Mouse (Mus musculus) liver, embryonic 13.5 days (tissue): ENCODE measurements at regions not wholly inside any gene's neighbourhood (a gene's known extent, or its start where the extent isn't known, plus 50 kb on each side); places are given as distances from the start of the nearest gene placed in this dataset.

Experiments
- ATAC-seq: fragments of 200-750 bp; cut with Nextera tagmentation; 2 replicates; pipeline ENCODE4 v1.8.0; 2017; ENCODE audit warnings: low read depth, mild to moderate bottlenecking, moderate number of reproducible peaks, moderate library complexity
- DNase-seq: peaks from one replicate; pipeline ENCODE4 v3.0.0; 2022
- H3K27ac ChIP-seq: fragments of 300-500 bp; sonication (generic); 2 replicates; pipeline ENCODE4 v1.5.1; 2015; ENCODE audit warnings: moderate library complexity, mild to moderate bottlenecking, inconsistent platforms
- H3K27me3 ChIP-seq: fragments of 300-500 bp; sonication (generic); 2 replicates; pipeline ENCODE4 v1.6.1; 2015; ENCODE audit warnings: mild to moderate bottlenecking, inconsistent platforms
- H3K36me3 ChIP-seq: fragments of 300-500 bp; sonication (generic); 2 replicates; pipeline ENCODE4 v1.6.1; 2015; ENCODE audit warnings: mild to moderate bottlenecking, inconsistent platforms
- H3K4me1 ChIP-seq: fragments of 300-500 bp; sonication (generic); replicated peaks from 2 replicates; pipeline ENCODE4 v1.6.1; 2015; ENCODE audit warnings: inconsistent platforms
- H3K4me2 ChIP-seq: fragments of 300-500 bp; sonication (generic); 2 replicates; pipeline ENCODE4 v1.6.1; 2015; ENCODE audit warnings: inconsistent platforms, mild to moderate bottlenecking, moderate library complexity
- H3K4me3 ChIP-seq: fragments of 300-500 bp; sonication (generic); replicated peaks from 2 replicates; pipeline ENCODE4 v1.5.1; 2015; ENCODE audit warnings: mild to moderate bottlenecking, inconsistent platforms
- H3K9ac ChIP-seq: fragments of 300-500 bp; sonication (generic); 2 replicates; pipeline ENCODE4 v1.6.1; 2015; ENCODE audit warnings: mild to moderate bottlenecking, inconsistent platforms
- H3K9me3 ChIP-seq: fragments of 300-500 bp; sonication (generic); replicated peaks from 2 replicates; pipeline ENCODE4 v1.6.1; 2016; ENCODE audit warnings: inconsistent platforms
- WGBS: fragments of 180-500 bp; shearing (Covaris S2); methylation state at CpG from one replicate; pipeline ENCODE4 v1.1.7; 2015; ENCODE audit not compliant: insufficient replicate concordance; 5-methylcytosine and 5-hydroxymethylcytosine counted together

DNA sequence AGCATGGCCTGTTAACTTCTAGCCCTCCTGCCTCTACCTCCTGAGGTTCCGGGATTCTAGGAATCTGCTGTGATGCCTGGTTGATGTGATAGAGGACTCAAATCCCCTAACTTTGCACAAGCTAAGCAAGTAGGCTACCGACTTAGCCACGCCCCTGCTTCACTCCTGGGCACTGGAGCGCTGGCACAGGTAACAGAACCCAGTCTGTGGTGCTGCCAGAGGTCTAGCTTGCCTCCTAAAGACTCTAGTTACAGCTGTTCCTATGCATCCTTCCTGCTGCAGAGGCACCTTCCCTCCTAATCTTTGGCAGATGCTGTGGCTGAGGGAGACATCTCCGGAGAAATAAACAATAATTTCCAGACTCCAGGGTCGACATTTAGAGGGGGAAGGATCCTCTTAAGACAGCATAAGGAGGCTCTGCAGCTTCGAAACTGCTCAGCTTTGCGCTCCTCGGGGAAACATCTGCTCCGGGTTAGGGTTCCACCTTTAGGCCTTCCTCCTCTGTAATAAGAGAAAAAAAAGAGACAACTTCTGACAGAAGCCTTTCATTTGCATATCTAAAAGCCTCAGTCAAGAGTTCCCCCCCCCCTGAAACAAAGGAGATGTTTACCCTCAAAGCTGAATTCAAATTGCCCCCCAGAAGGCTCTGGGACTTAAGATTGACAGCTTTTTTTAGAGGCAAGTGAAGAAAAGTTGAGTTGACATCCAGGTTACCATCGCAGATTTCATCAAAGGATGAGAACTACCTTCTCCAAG lies 155.4 kb upstream of the Plekha5 start:
- no peak for DNase-seq
- no peaks in the 10 kb centered on the region for H3K4me1 ChIP-seq
- 37% methylated on average over 11 of the region's 11 CpGs for WGBS
- no peak overlapping the region for H3K9ac ChIP-seq
- no peak overlapping the region for H3K4me3 ChIP-seq
- H3K36me3 ChIP-seq: no peaks in the 10 kb centered on the region
- no peak overlapping the region for H3K4me2 ChIP-seq
- H3K27ac ChIP-seq: no peak overlapping the region
- H3K9me3 ChIP-seq: no peaks in the 10 kb centered on the region
- ATAC-seq: no peak
- no peaks in the 10 kb centered on the region for H3K27me3 ChIP-seq

DNA sequence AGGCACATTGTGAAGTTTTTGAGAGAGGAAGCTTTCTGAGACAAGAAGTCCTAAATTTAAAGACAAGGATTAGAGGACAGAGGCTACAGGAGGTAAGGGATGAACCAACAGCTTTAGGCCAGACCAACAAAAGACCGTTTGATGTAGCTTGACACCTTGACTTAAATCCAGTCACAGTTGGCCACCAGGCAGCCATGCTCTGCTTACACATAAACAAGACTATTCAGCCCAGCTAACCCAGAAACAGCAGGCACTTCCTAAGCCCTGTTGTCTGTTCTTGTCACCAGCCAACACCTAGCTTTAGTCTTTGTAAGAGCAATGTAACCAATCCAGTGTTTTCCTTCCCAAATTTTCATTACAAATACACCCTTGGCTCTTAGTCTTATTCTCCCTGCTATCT lies 159.9 kb upstream of the Plekha5 start:
- ATAC-seq (no peak), DNase-seq (no peak)
- Histone ChIP-seq H3K9ac (no peak overlapping the region), H3K4me1 (no peaks in the 10 kb centered on the region), H3K4me3 (no peak overlapping the region), H3K27me3 (no peaks in the 10 kb centered on the region), H3K9me3 (no peaks in the 10 kb centered on the region), H3K36me3 (no peaks in the 10 kb centered on the region), H3K27ac (no peak overlapping the region), H3K4me2 (no peak overlapping the region)
- 33% methylated on average over 1 of the region's 1 CpGs for WGBS

DNA sequence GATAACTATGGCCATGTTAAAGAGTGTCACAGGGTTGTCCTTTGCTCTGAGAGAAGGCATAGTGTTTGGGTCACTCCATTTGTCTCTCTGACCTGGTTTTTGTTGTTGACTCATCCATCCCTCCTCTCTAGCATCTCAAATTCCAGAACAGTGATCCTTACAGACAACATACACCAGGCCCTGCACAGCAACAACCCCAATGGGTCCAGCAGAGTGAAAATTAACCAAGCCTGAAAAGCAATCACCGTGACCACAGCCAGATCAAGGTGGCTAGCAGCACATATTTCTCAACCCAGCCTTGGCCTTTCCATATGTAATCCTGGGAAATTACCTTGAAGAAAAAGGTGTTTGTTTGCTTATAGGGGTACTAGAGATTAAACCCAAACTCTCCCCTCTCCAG lies 162.0 kb upstream of the Plekha5 start:
- Histone ChIP-seq H3K27ac (no peak overlapping the region), H3K9me3 (no peaks in the 10 kb centered on the region), H3K4me1 (no peaks in the 10 kb centered on the region), H3K9ac (no peak overlapping the region), H3K27me3 (no peaks in the 10 kb centered on the region), H3K4me3 (no peak overlapping the region), H3K36me3 (no peaks in the 10 kb centered on the region), H3K4me2 (no peak overlapping the region)
- no peak for DNase-seq
- ATAC-seq: no peak
- 74% methylated on average over 1 of the region's 1 CpGs for WGBS

DNA sequence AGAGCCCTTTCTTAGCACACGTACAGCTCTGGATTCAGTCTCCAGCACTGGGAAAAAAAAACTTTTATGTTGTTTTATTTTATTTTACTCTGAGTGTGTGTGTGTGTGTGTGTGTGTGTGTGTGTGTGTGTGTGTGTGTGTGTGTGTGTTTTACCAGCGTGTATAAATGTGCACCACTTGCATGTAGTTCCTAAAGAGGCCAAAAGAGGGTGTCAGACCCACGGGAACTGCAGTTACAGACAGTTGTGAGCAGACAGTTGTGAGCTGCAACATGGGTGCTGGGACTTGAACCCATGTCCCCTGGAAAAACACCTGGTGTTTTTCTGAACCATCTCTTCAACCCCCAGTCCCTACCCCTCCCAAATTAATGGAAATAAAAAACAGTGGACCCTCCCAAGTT lies 165.1 kb upstream of the Plekha5 start:
- no peaks in the 10 kb centered on the region for H3K9me3 ChIP-seq
- DNase-seq (no peak), ATAC-seq (no peak)
- no peak overlapping the region for H3K9ac ChIP-seq
- no peak overlapping the region for H3K4me3 ChIP-seq
- no peak overlapping the region for H3K27ac ChIP-seq
- H3K4me2 ChIP-seq: no peak overlapping the region
- no peaks in the 10 kb centered on the region for H3K27me3 ChIP-seq
- WGBS: 62% methylated on average over 3 of the region's 3 CpGs
- H3K4me1 ChIP-seq: no peaks in the 10 kb centered on the region
- no peaks in the 10 kb centered on the region for H3K36me3 ChIP-seq

DNA sequence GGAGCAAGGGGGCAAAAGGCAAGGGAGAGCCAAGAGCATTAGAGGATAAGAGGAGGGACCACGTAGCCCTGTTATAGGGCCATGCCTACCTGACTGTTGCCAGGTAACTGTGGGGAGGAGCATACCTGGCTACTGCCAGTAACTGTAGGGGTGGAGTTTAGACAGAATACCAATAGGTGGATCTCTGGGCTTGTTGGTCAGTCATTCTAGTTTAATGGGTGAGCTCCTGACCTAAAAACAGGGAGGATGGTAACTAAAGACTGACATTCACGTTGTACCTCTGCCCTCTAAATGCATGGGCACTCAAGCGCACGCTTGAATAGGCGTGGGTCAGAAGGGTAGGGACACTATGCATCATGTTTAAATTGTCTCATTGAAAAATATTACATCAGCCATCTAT lies 165.8 kb upstream of the Plekha5 start:
- Histone ChIP-seq H3K9me3 (no peaks in the 10 kb centered on the region), H3K4me2 (no peak overlapping the region), H3K4me3 (no peak overlapping the region), H3K4me1 (no peaks in the 10 kb centered on the region), H3K9ac (no peak overlapping the region), H3K36me3 (no peaks in the 10 kb centered on the region), H3K27ac (no peak overlapping the region), H3K27me3 (no peaks in the 10 kb centered on the region)
- 67% methylated on average over 5 of the region's 5 CpGs for WGBS
- no peak for DNase-seq
- ATAC-seq: no peak

DNA sequence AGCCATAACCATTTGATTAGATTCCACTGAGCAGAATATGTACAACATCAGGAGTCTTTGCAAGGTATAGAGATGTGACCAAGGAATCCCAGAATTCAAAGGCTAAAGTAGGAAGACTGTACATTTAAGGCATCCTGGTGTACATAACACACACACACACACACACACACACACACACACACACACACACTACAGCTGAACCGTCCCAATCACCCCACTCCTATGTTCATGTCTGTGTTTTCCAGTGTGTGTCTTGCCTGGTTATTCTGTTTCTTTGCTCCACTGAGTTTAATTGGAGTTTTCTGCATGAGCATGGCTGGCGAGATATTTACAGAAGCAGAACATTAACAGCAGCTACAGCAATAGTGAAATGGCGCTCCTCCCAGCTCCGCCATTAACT lies 172.3 kb upstream of the Plekha5 start:
- Histone ChIP-seq H3K27me3 (no peaks in the 10 kb centered on the region), H3K9me3 (no peaks in the 10 kb centered on the region), H3K4me2 (no peak overlapping the region), H3K36me3 (no peaks in the 10 kb centered on the region), H3K4me1 (no peaks in the 10 kb centered on the region), H3K9ac (no peak overlapping the region), H3K4me3 (no peak overlapping the region), H3K27ac (no peak overlapping the region)
- 75% methylated on average over 4 of the region's 4 CpGs for WGBS
- DNase-seq (no peak), ATAC-seq (no peak)

DNA sequence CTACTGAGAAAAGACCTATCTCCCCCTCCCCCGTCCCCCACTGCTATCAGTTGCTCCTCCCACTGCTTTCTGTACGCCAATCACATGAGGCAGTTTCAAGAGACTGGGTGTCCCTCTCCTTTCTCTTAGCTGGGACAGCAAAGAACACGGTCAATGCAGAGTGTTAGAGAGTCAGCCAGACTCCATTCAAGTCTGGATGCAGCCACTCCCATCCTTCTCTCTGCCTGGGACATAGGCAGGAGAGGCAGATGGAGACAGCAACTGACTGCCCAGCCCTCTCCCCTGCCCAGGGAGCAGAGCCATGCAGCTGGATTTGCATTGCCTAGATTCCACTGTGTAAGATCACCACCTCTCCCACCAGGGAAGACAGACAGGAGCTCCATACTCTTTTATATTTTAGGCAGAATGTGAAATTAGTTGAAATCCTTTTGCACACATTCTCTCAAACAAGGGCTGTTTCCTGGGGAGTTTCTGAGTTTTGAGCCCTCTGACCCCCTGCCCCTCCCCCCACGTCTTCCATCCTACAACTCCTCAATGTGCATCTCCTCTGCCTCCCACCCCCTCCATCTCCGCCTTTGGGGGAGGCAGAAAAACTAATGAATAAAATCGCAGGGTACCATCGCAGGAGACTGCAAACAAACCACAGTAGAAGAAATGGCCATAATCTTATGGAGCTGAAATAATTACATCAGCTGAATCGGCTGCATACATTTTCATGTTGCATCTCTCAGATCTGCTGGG lies 180.3 kb upstream of the Plekha5 start:
- Histone ChIP-seq H3K9ac (no peak overlapping the region), H3K36me3 (no peaks in the 10 kb centered on the region), H3K4me1 (no peaks in the 10 kb centered on the region), H3K27ac (no peak overlapping the region), H3K4me2 (no peak overlapping the region), H3K27me3 (no peaks in the 10 kb centered on the region), H3K4me3 (no peak overlapping the region), H3K9me3 (peaks cover 17% of the 10 kb centered on the region; the same call in 1 of the 2 replicates)
- 37% methylated on average over 8 of the region's 8 CpGs for WGBS
- no peak for ATAC-seq
- no peak for DNase-seq

DNA sequence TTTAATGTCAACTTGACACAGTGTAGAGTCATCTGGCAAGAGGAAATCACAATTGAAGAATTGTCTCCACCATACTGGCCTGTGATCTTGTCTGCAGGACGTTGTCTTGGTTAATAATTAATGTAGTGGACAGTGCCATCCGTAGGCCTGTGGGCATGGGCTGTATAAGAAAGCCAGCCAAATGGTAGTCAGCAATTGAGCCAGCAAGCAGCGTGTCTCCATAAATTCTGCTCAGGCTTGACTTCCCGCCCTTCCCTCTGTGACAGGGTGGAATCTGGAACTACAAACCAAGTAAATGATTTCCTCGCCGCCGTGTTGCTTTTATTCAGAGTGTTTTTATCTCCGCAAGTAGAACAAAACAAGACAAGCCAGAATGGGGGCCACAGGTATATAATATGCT lies 184.5 kb upstream of the Plekha5 start:
- Histone ChIP-seq H3K4me1 (no peaks in the 10 kb centered on the region), H3K27ac (no peak overlapping the region), H3K9me3 (peaks cover 15% of the 10 kb centered on the region; the same call in 1 of the 2 replicates), H3K4me2 (no peak overlapping the region), H3K4me3 (no peak overlapping the region), H3K27me3 (no peaks in the 10 kb centered on the region), H3K9ac (no peak overlapping the region), H3K36me3 (no peaks in the 10 kb centered on the region)
- WGBS: 65% methylated on average over 8 of the region's 8 CpGs
- ATAC-seq (no peak), DNase-seq (no peak)

DNA sequence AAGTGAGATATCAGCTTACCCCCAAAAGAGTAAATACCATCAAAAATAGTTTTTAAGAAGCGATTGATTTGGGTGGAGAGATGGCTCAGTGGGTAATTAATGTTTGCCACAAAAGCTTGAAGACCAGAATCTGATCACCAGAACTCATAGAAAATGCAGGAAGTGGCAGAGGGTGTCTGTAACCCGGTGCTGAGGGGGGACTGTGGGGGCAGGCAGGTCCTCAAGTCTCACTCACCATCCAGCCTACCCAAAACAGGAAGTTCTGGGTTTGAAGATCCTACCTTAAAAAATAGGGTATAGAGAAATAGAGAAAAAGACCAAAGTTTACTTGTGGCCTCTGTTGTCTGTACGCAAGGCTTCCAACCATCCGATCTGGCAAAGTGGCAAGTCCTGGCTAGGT lies 190.3 kb upstream of the Plcz1 start:
- Histone ChIP-seq H3K9ac (no peak overlapping the region), H3K4me1 (no peaks in the 10 kb centered on the region), H3K27me3 (no peaks in the 10 kb centered on the region), H3K36me3 (no peaks in the 10 kb centered on the region), H3K4me2 (no peak overlapping the region), H3K9me3 (no peaks in the 10 kb centered on the region), H3K27ac (no peak overlapping the region), H3K4me3 (no peak overlapping the region)
- ATAC-seq: no peak
- no peak for DNase-seq
- WGBS: 62% methylated on average over 4 of the region's 4 CpGs

DNA sequence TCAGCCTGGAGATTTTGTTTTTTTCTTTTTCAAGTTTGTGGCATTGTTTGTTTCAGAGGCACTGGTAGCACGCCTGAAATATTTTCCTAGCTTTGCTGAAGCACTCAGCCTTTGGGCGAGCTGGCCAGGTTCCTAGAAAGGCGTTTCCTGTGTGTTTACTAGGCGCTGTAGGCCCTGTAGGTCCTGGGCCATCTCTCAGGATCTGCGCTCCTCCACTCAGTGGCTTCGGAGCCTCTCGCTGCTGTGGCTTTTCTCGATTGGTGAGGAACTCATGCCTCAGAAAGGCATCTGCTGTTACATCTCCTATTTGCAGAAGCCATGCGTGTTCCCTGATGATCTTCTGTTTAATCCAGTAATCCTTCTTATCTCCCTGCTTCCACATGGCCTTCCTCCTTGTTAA lies 188.0 kb upstream of the Plcz1 start:
- Histone ChIP-seq H3K9ac (no peak overlapping the region), H3K36me3 (no peaks in the 10 kb centered on the region), H3K27ac (no peak overlapping the region), H3K4me2 (no peak overlapping the region), H3K4me1 (no peaks in the 10 kb centered on the region), H3K27me3 (no peaks in the 10 kb centered on the region), H3K9me3 (no peaks in the 10 kb centered on the region), H3K4me3 (no peak overlapping the region)
- WGBS: 51% methylated on average over 9 of the region's 9 CpGs
- ATAC-seq: no peak
- no peak for DNase-seq

DNA sequence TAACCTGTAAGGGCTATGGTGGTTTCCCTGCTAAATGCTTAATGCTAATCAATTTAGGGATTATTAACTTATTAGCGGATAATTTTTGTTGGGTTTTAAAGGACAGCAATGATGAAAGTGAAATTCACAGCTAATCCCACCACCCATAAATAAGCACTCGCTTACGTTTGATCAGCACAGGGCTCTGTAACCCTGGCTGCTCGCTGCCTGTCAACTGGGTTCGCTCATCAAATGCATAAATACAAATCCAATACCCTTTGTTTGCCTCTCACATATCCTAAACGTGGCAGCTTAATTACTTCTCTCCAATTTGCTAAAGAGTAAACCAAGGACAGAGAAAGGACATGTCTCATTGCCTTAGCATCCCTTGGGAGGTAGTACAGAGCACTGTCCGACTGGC lies 187.5 kb upstream of the Plcz1 start:
- ATAC-seq (no peak), DNase-seq (no peak)
- Histone ChIP-seq H3K27ac (no peak overlapping the region), H3K9ac (no peak overlapping the region), H3K9me3 (no peaks in the 10 kb centered on the region), H3K4me3 (no peak overlapping the region), H3K4me2 (no peak overlapping the region), H3K4me1 (no peaks in the 10 kb centered on the region), H3K27me3 (no peaks in the 10 kb centered on the region), H3K36me3 (no peaks in the 10 kb centered on the region)
- WGBS: 57% methylated on average over 7 of the region's 7 CpGs
